ENCODE assay signal across 8 mouse cellular contexts in genomic region chr4:40239409-40240271, GRCm38 (mm10). TPM values are rescaled to one million over a fixed set of nuclear protein-coding genes. Genes with fewer than 3 reads are reported as not detected.
DNase-seq lines count a peak whose midpoint lies in the region; ATAC-seq lines count a peak whose summit lies in the region.

Gene Ddx58, minus strand, starts transcription at chr4:40239828.

- peak within 1 kb of the TSS; percentile 48 for H3K27ac ChIP-seq in liver, embryonic 15.5 days (replicated peaks)

- H3K9me3 ChIP-seq in liver, embryonic 15.5 days (replicated peaks): no peaks in the 10 kb centered on the region

- WGBS in liver, embryonic 15.5 days (ENCODE audit: insufficient replicate concordance): 3% methylated on average over 35 of the region's 35 CpGs

- peak within 1 kb of the TSS; percentile 76 for H3K4me2 ChIP-seq in liver, embryonic 15.5 days

- peak within 1 kb of the TSS; percentile 36 for H3K9ac ChIP-seq in liver, embryonic 15.5 days

- H3K4me3 ChIP-seq in liver, embryonic 15.5 days (replicated peaks): peak within 1 kb of the TSS; percentile 67

- intact Hi-C loops in gastrocnemius, postnatal 14 days (cut with DNase I; ENCODE audit: low total_unique reads): no loop called here

- no peaks in the 10 kb centered on the region for H3K36me3 ChIP-seq in liver, embryonic 15.5 days (replicated peaks)

- DNase-seq in ovary, postnatal 10 days (ENCODE audit: low spot score): peak; percentile 15
- DNase-seq in ovary, adult 18-20 months (ENCODE audit: low spot score): no peak
- peak; percentile 18 to 29 for DNase-seq in cerebellum, postnatal 10 days
- DNase-seq in gastrocnemius, postnatal 14 days: peak; percentile 23
- DNase-seq in neural tube, embryonic 10.5 days (ENCODE audit: extremely low spot score, low spot score): peak; percentile 45
- no peak for DNase-seq in right cerebral cortex, postnatal 10 days (ENCODE audit: low spot score in 2 of 2)

- H3K4me1 ChIP-seq in liver, embryonic 15.5 days (replicated peaks): peaks cover 14% of the 10 kb centered on the region

- peak; percentile 57 for ATAC-seq in inflammation-experienced regulatory T-cells, adult 6 months
- ATAC-seq in liver, embryonic 15.5 days (ENCODE audit: insufficient read depth): peak; percentile 61; the same call in 1 of the 2 replicates

- no peaks in the 10 kb centered on the region for H3K27me3 ChIP-seq in liver, embryonic 15.5 days

RNA-seq across cellular contexts. Expression of gene Ddx58, which starts in this region (rescaled TPM):
- total RNA-seq in gastrocnemius, postnatal 14 days (2021): 1 to 10 TPM; 3.2 to 4.2 TPM
- 10 to 100 TPM; 77.8 to 93.7 (median 80.8) TPM for polyA plus RNA-seq in inflammation-experienced regulatory T-cells, adult 6 months (2017; shearing (Covaris generic))
- polyA plus RNA-seq in liver, embryonic 15.5 days (2015; fragmentation: Nextera tagmentation; extraction: Ambion mirVana): 4.5 and 5.0 TPM in 2 replicates

Comparison
In these comparisons a context has a peak if more than half of its experiments do, and no peak if none do; other contexts are left out.
1. RNA of gene Ddx58 (polyA plus RNA-seq): 77.8 to 93.7 TPM in inflammation-experienced regulatory T-cells, adult 6 months; 4.5 to 5.0 TPM in liver, embryonic 15.5 days; every median in the first group is over 10 times any median in the second.
2. DNase-seq: peak in ovary, postnatal 10 days (single experiment), cerebellum, postnatal 10 days (2 of 2), gastrocnemius, postnatal 14 days (single experiment) and neural tube, embryonic 10.5 days (single experiment); none in ovary, adult 18-20 months (single experiment) and right cerebral cortex, postnatal 10 days (0 of 2).